Mouse (Mus musculus) testis, adult 2 months (tissue): ENCODE results near the gene Plcb3.

Experiments used
- CTCF ChIP-seq: fragments of 200-500 bp; IDR thresholded peaks from 2 replicates; pipeline ENCODE4 v1.5.1; 2012; ENCODE audit warnings: low read depth, mild to moderate bottlenecking, inconsistent platforms, low read length, moderate library complexity; ENCODE audit not compliant: control insufficient read depth, insufficient read depth, insufficient replicate concordance
- POLR2A ChIP-seq: fragments of 200-500 bp; IDR thresholded peaks from 2 replicates; pipeline ENCODE4 v1.6.1; 2012; ENCODE audit warnings: low read depth, mild to moderate bottlenecking, inconsistent platforms, low read length, moderate library complexity; ENCODE audit not compliant: control insufficient read depth

DNA sequence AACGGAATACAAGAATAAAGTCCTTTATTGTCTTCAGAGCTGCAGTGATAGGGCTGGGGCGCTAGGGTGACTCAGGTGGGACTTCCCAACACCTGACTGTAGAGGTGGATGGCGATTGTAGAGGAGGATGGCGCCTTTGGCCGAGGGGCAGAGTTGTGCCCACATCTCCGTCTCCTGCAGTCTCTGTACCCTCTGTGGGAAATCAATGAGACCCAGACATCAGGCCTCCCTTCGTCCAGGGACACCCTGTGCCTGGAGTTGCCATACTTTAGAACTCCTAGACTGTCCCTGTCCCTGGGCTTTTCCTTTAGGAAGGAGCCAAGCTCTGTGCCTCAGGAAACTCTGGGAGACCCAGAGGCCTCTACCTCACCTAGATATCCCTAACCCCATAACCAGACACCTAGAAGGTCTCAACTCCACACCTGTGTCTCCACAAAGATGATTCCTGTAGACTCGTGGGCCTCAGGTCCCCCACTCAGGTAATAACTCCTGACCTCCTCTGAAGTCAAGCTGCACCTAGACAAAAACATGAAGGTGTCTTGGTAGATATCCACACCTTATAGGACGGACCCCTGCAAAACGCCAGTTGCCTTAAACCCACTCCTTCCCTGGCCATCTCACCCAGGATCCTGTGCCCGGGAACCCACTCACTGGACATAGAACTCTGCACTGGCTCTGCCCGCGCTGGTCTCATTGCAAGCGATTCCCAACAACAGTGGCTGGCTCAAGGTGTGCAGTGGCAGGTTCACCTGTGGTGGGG is 16.9 kb upstream of the Plcb3 start:
- TF ChIP-seq POLR2A, result no peak
- no peak for TF ChIP-seq CTCF
